ENCODE assay signal across 35 mouse cellular contexts in the genomic region with DNA sequence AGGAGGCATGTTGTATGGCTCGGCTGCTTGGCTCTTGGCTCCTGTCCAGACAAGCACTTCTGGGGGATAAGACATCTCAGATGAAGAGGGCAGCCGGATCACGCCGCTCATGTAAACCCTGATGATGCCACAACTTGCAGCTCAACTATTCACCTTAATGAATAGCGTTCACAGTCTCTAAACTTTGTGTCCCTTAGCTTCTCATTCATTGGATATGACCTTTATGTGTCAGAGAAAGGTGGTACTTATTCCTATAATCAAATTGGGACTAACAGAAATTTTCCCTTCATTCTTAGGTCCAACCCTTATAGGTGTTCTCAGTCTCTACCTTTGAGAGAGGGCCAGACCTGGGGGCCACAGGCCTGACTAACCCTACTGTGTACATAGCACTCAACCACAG. TPM values are rescaled to one million over a fixed set of nuclear protein-coding genes. Genes with fewer than 3 reads are reported as not detected.
"Had no signal": no experiment of that assay in that cellular context is flagged by ENCODE, and none has a peak within 500 bp of the region (broad histone marks: within the 10 kb centered on the region; RNA-seq: fewer than 3 reads in every experiment).

A gene (minus strand): TSS at position 101 of the 400 bp plus-strand sequence.

- DNase-seq: cerebellum, adult 9-10 months; cerebellum, adult 9-11 months; cerebellum, postnatal 25 days; cerebellum, postnatal 36 days; embryo, embryonic 11 days; forebrain, postnatal 0 days; gastrocnemius, adult 2 months; gastrocnemius, postnatal 10 days; gastrocnemius, postnatal 14 days; gastrocnemius, postnatal 25 days; gastrocnemius, postnatal 36 days; heart, adult 11 months; heart, adult 18-20 months; heart, adult 2 months had no signal

RNA-seq across cellular contexts. Expression of the gene that starts here (rescaled TPM):
- total RNA-seq: common myeloid progenitor, adult 5-6 weeks; forebrain, postnatal 0 days; gastrocnemius, adult 18-20 months; gastrocnemius, adult 2 months; gastrocnemius, adult 8-10 months; gastrocnemius, postnatal 10 days; gastrocnemius, postnatal 14 days; gastrocnemius, postnatal 25 days; gastrocnemius, postnatal 36 days; gastrocnemius, postnatal 4 days; granulocyte monocyte progenitor cell, adult 5-6 weeks; heart, adult 18-20 months; heart, adult 2 months; heart, adult 8-10 months had no signal
- polyA plus RNA-seq: embryonic facial prominence, embryonic 10.5 days; embryonic facial prominence, embryonic 11.5 days; embryonic facial prominence, embryonic 12.5 days; embryonic facial prominence, embryonic 13.5 days; embryonic facial prominence, embryonic 15.5 days; erythroblast, embryonic 14.5 days; forebrain, embryonic 10.5 days; forebrain, embryonic 11.5 days; forebrain, embryonic 12.5 days; forebrain, embryonic 13.5 days; forebrain, embryonic 14.5 days; forebrain, embryonic 15.5 days; forebrain, embryonic 16.5 days; forebrain, postnatal 0 days; frontal cortex, adult 2 months; gonadal fat pad, adult 2 months; heart, adult 2 months had no signal
